Mouse (Mus musculus) liver, embryonic 13.5 days (tissue): ENCODE measurements around the gene Cnmd. TPM values are rescaled to one million over a fixed set of nuclear protein-coding genes. Genes with fewer than 3 reads are reported as not detected.

Source experiments
- ATAC-seq: fragments of 200-750 bp; cut with Nextera tagmentation; 2 replicates; pipeline ENCODE4 v1.8.0; 2017; ENCODE audit warnings: low read depth, mild to moderate bottlenecking, moderate number of reproducible peaks, moderate library complexity
- DNase-seq: peaks from one replicate; pipeline ENCODE4 v3.0.0; 2022
- H3K27ac ChIP-seq: fragments of 300-500 bp; sonication (generic); 2 replicates; pipeline ENCODE4 v1.5.1; 2015; ENCODE audit warnings: moderate library complexity, mild to moderate bottlenecking, inconsistent platforms
- H3K27me3 ChIP-seq: fragments of 300-500 bp; sonication (generic); 2 replicates; pipeline ENCODE4 v1.6.1; 2015; ENCODE audit warnings: mild to moderate bottlenecking, inconsistent platforms
- H3K36me3 ChIP-seq: fragments of 300-500 bp; sonication (generic); 2 replicates; pipeline ENCODE4 v1.6.1; 2015; ENCODE audit warnings: mild to moderate bottlenecking, inconsistent platforms
- H3K4me1 ChIP-seq: fragments of 300-500 bp; sonication (generic); replicated peaks from 2 replicates; pipeline ENCODE4 v1.6.1; 2015; ENCODE audit warnings: inconsistent platforms
- H3K4me2 ChIP-seq: fragments of 300-500 bp; sonication (generic); 2 replicates; pipeline ENCODE4 v1.6.1; 2015; ENCODE audit warnings: inconsistent platforms, mild to moderate bottlenecking, moderate library complexity
- H3K4me3 ChIP-seq: fragments of 300-500 bp; sonication (generic); replicated peaks from 2 replicates; pipeline ENCODE4 v1.5.1; 2015; ENCODE audit warnings: mild to moderate bottlenecking, inconsistent platforms
- H3K9ac ChIP-seq: fragments of 300-500 bp; sonication (generic); 2 replicates; pipeline ENCODE4 v1.6.1; 2015; ENCODE audit warnings: mild to moderate bottlenecking, inconsistent platforms
- H3K9me3 ChIP-seq: fragments of 300-500 bp; sonication (generic); replicated peaks from 2 replicates; pipeline ENCODE4 v1.6.1; 2016; ENCODE audit warnings: inconsistent platforms
- WGBS: fragments of 180-500 bp; shearing (Covaris S2); methylation state at CpG from one replicate; pipeline ENCODE4 v1.1.7; 2015; ENCODE audit not compliant: insufficient replicate concordance; 5-methylcytosine and 5-hydroxymethylcytosine counted together
- polyA plus RNA-seq: library from polyadenylated mRNA; unstranded; fragments of >200 nt; fragmentation: Nextera tagmentation; extraction: Ambion mirVana; gene quantifications from 2 replicates; pipeline ENCODE4 v1.2.1, GENCODE M21; 2015

Gene Cnmd
- polyA plus RNA-seq = not detected in 2 replicates

GRCm38 (mm10) chr14:79662001-79662400, at the start of gene Cnmd:
Gene Cnmd, minus strand, starts transcription at chr14:79662170.
- H3K27ac ChIP-seq = no peak within 1 kb of the TSS
- peaks cover 8% of the 10 kb centered on the region; the same call in 1 of the 2 replicates for H3K4me1 ChIP-seq
- ATAC-seq = no peak
- H3K36me3 ChIP-seq = no peaks in the 10 kb centered on the region
- no peaks in the 10 kb centered on the region for H3K9me3 ChIP-seq
- no peaks in the 10 kb centered on the region; the same call in 1 of the 2 replicates for H3K27me3 ChIP-seq
- DNase-seq = no peak
- WGBS = 44% methylated on average over 4 of the region's 4 CpGs
- H3K4me3 ChIP-seq = 0 out of 2 replicates have a peak within 1 kb of the TSS, but pooled peaks have one; percentile 4
- H3K4me2 ChIP-seq = peak within 1 kb of the TSS; percentile 46
- no peak within 1 kb of the TSS for H3K9ac ChIP-seq

- ATAC-seq (no peak), DNase-seq (no peak)
- Histone ChIP-seq H3K9me3 (no peaks in the 10 kb centered on the region), H3K4me3 (no peak overlapping the region), H3K4me1 (no peaks in the 10 kb centered on the region), H3K27ac (no peak overlapping the region), H3K4me2 (no peak overlapping the region), H3K9ac (no peak overlapping the region), H3K36me3 (no peaks in the 10 kb centered on the region), H3K27me3 (no peaks in the 10 kb centered on the region)
- WGBS = 70% methylated on average over 4 of the region's 4 CpGs
These were observed 49.3 kb upstream of the Cnmd start for GRCm38 (mm10) chr14:79711301-79711700.

GRCm38 (mm10) chr14:79703523-79704172, 41.7 kb upstream of the Cnmd start:
- Histone ChIP-seq H3K36me3 (no peaks in the 10 kb centered on the region), H3K9ac (no peak overlapping the region), H3K27me3 (no peaks in the 10 kb centered on the region), H3K4me2 (no peak overlapping the region), H3K9me3 (no peaks in the 10 kb centered on the region), H3K4me1 (no peaks in the 10 kb centered on the region), H3K4me3 (no peak overlapping the region), H3K27ac (no peak overlapping the region)
- no peak for DNase-seq
- 79% methylated on average over 22 of the region's 22 CpGs for WGBS
- ATAC-seq = no peak

GRCm38 (mm10) chr14:79701606-79702005, 39.6 kb upstream of the Cnmd start:
- DNase-seq (no peak), ATAC-seq (no peak)
- Histone ChIP-seq H3K4me1 (no peaks in the 10 kb centered on the region), H3K27me3 (no peaks in the 10 kb centered on the region), H3K9me3 (no peaks in the 10 kb centered on the region), H3K36me3 (no peaks in the 10 kb centered on the region), H3K4me2 (no peak overlapping the region), H3K27ac (no peak overlapping the region), H3K9ac (no peak overlapping the region), H3K4me3 (no peak overlapping the region)
- whole genome bisulfite sequencing = 62% methylated on average over 5 of the region's 5 CpGs

GRCm38 (mm10) chr14:79701054-79701453, 39.1 kb upstream of the Cnmd start:
- H3K27me3 ChIP-seq = no peaks in the 10 kb centered on the region
- H3K4me3 ChIP-seq = no peak overlapping the region
- no peak overlapping the region for H3K9ac ChIP-seq
- no peaks in the 10 kb centered on the region for H3K36me3 ChIP-seq
- DNase-seq (no peak), ATAC-seq (no peak)
- H3K4me1 ChIP-seq = no peaks in the 10 kb centered on the region
- 58% methylated on average over 7 of the region's 7 CpGs for WGBS
- no peaks in the 10 kb centered on the region for H3K9me3 ChIP-seq
- no peak overlapping the region for H3K27ac ChIP-seq
- no peak overlapping the region for H3K4me2 ChIP-seq

- Histone ChIP-seq H3K27ac (no peak overlapping the region), H3K9ac (no peak overlapping the region), H3K4me1 (no peaks in the 10 kb centered on the region), H3K27me3 (no peaks in the 10 kb centered on the region), H3K36me3 (no peaks in the 10 kb centered on the region), H3K9me3 (no peaks in the 10 kb centered on the region), H3K4me2 (no peak overlapping the region), H3K4me3 (no peak overlapping the region)
- no peak for DNase-seq
- WGBS = 51% methylated on average over 6 of the region's 6 CpGs
- no peak for ATAC-seq
These were observed 37.4 kb upstream of the Cnmd start for GRCm38 (mm10) chr14:79699381-79699780.

- no peaks in the 10 kb centered on the region for H3K4me1 ChIP-seq
- no peak for DNase-seq
- no peak overlapping the region for H3K27ac ChIP-seq
- WGBS = 69% methylated on average over 7 of the region's 7 CpGs
- no peak for ATAC-seq
- no peaks in the 10 kb centered on the region for H3K9me3 ChIP-seq
- no peaks in the 10 kb centered on the region for H3K36me3 ChIP-seq
- no peaks in the 10 kb centered on the region for H3K27me3 ChIP-seq
- H3K9ac ChIP-seq = no peak overlapping the region
- H3K4me2 ChIP-seq = no peak overlapping the region
- no peak overlapping the region for H3K4me3 ChIP-seq
These were observed 28.3 kb upstream of the Cnmd start for GRCm38 (mm10) chr14:79690068-79690844.

GRCm38 (mm10) chr14:79680652-79681051, 18.7 kb upstream of the Cnmd start:
- H3K9ac ChIP-seq = no peak overlapping the region
- no peak for DNase-seq
- no peaks in the 10 kb centered on the region for H3K4me1 ChIP-seq
- no peaks in the 10 kb centered on the region for H3K27me3 ChIP-seq
- H3K4me2 ChIP-seq = no peak overlapping the region
- no peak for ATAC-seq
- H3K27ac ChIP-seq = no peak overlapping the region
- WGBS = 58% methylated on average over 5 of the region's 5 CpGs
- no peaks in the 10 kb centered on the region for H3K36me3 ChIP-seq
- H3K9me3 ChIP-seq = no peaks in the 10 kb centered on the region
- no peak overlapping the region for H3K4me3 ChIP-seq

GRCm38 (mm10) chr14:79677891-79678687, 16.1 kb upstream of the Cnmd start:
- no peaks in the 10 kb centered on the region for H3K36me3 ChIP-seq
- H3K27me3 ChIP-seq = no peaks in the 10 kb centered on the region
- 61% methylated on average over 14 of the region's 14 CpGs for WGBS
- H3K9ac ChIP-seq = no peak overlapping the region
- H3K27ac ChIP-seq = no peak overlapping the region
- no peak overlapping the region for H3K4me3 ChIP-seq
- no peak overlapping the region for H3K4me2 ChIP-seq
- DNase-seq (no peak), ATAC-seq (no peak)
- no peaks in the 10 kb centered on the region for H3K9me3 ChIP-seq
- no peaks in the 10 kb centered on the region for H3K4me1 ChIP-seq

GRCm38 (mm10) chr14:79677108-79677753, 15.3 kb upstream of the Cnmd start:
- H3K9ac ChIP-seq = no peak overlapping the region
- 50% methylated on average over 15 of the region's 15 CpGs for WGBS
- H3K36me3 ChIP-seq = no peaks in the 10 kb centered on the region
- H3K4me3 ChIP-seq = no peak overlapping the region
- no peak overlapping the region for H3K27ac ChIP-seq
- DNase-seq = no peak
- no peaks in the 10 kb centered on the region for H3K4me1 ChIP-seq
- H3K4me2 ChIP-seq = no peak overlapping the region
- no peaks in the 10 kb centered on the region for H3K27me3 ChIP-seq
- no peaks in the 10 kb centered on the region for H3K9me3 ChIP-seq
- no peak for ATAC-seq
